Mouse (Mus musculus) spleen, postnatal 10 days (tissue): ENCODE data around the gene Zfp281.

Experiments used
- DNase-seq, 2 experiments: peaks; one replicate each; pipeline ENCODE4 v3.0.0; 2021 to 2022; ENCODE audit warnings: low spot score in 2 of 2

Zfp281 gene

GRCm38 (mm10) chr1:136613300-136613751 lies 11.4 kb upstream of the Zfp281 start:
- DNase-seq, result no peak

- DNase-seq, result no peak
Measured at GRCm38 (mm10) chr1:136614748-136615440, 9.8 kb upstream of the Zfp281 start.

GRCm38 (mm10) chr1:136617163-136617788 lies 7.4 kb upstream of the Zfp281 start:
- DNase-seq, result no peak

- DNase-seq, result no peak
Measured at GRCm38 (mm10) chr1:136618570-136618969, 6.1 kb upstream of the Zfp281 start.

GRCm38 (mm10) chr1:136625019-136625895 lies 556 bp downstream of the Zfp281 start:
- DNase-seq, result peak in 1 of 2 experiments; percentile 62

GRCm38 (mm10) chr1:136626141-136626540 lies 1.4 kb downstream of the Zfp281 start:
- DNase-seq, result no peak

GRCm38 (mm10) chr1:136626756-136627155 lies 2.1 kb downstream of the Zfp281 start:
- DNase-seq, result no peak

GRCm38 (mm10) chr1:136627591-136627990 lies 2.9 kb downstream of the Zfp281 start:
- DNase-seq, result no peak

- DNase-seq, result no peak
Measured at GRCm38 (mm10) chr1:136632891-136633290, 8.2 kb downstream of the Zfp281 start.

GRCm38 (mm10) chr1:136635644-136636043 lies 10.9 kb downstream of the Zfp281 start:
- DNase-seq, result no peak

GRCm38 (mm10) chr1:136636946-136637345 lies 12.2 kb downstream of the Zfp281 start:
- no peak for DNase-seq

GRCm38 (mm10) chr1:136637696-136638095 lies 13.0 kb downstream of the Zfp281 start:
- no peak for DNase-seq

- DNase-seq, result no peak
Measured at GRCm38 (mm10) chr1:136638211-136638610, 13.5 kb downstream of the Zfp281 start.

- DNase-seq, result no peak
Measured at GRCm38 (mm10) chr1:136638699-136639098, 14.0 kb downstream of the Zfp281 start.

- DNase-seq, result no peak
Measured at GRCm38 (mm10) chr1:136639221-136639620, 14.5 kb downstream of the Zfp281 start.

GRCm38 (mm10) chr1:136642701-136643100 lies 18.0 kb downstream of the Zfp281 start:
- no peak for DNase-seq

- no peak for DNase-seq
Measured at GRCm38 (mm10) chr1:136644486-136644885, 19.8 kb downstream of the Zfp281 start.

GRCm38 (mm10) chr1:136645849-136646625 lies 21.3 kb downstream of the Zfp281 start:
- no peak for DNase-seq

GRCm38 (mm10) chr1:136652066-136652465 lies 27.4 kb downstream of the Zfp281 start:
- no peak for DNase-seq

- no peak for DNase-seq
Measured at GRCm38 (mm10) chr1:136653526-136653925, 28.8 kb downstream of the Zfp281 start.

GRCm38 (mm10) chr1:136654385-136654784 lies 29.7 kb downstream of the Zfp281 start:
- no peak for DNase-seq

GRCm38 (mm10) chr1:136656619-136657018 lies 31.9 kb downstream of the Zfp281 start:
- DNase-seq, result no peak
